Mouse (Mus musculus) cerebellum, adult 18-20 months (tissue): ENCODE results near the gene Zdhhc18.
A peak's percentile ranks its signal among the peaks of the same experiment; 100 is the strongest.

Source experiments
- DNase-seq, 2 experiments: peaks; one replicate each; pipeline ENCODE4 v3.0.0; 2021

Zdhhc18 gene

GRCm38 (mm10) chr4:133629191-133629590, 20.8 kb downstream of the Zdhhc18 start:
- DNase-seq = no peak

DNA sequence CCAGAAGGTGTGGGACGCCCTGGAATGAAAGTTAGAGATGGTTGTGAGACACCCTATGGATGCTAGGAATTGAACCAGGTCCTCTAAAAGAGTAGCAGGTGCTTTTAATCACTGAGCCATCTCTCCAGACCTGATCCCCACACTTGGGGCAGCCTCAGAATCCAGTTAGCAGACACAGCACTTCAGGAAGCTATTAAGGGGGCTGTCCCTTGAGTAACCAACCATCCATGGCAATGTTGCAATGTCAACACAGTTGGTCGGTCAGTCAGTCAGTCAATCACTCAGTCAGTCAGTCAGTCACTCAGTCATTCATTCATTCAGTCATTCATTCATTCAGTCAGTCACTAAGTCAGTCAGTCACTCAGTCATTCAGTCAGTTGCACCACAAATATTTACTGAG, 21.4 kb downstream of the Zdhhc18 start:
- no peak for DNase-seq

DNA sequence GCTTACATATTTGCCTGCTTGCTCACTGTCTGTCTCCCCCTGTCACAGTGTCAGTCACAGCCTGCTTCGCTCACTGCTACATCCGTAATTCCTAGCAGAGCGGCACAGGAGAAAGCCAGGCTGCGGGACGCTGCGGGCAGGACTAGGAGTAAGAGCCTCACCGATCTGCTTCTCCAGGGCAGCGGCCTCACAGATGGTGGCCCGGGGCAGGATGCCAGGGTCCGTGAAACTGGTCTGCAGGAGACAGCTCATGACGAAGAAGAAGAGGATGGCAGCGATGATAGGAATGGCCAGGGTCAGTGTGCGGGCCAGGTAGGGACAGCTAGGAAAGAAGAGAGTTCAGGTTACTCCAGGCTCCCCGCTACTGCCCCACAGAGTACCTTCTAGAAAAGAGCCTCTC, 22.9 kb downstream of the Zdhhc18 start:
- DNase-seq = peak; percentile 86

GRCm38 (mm10) chr4:133626621-133627020, 23.3 kb downstream of the Zdhhc18 start:
- no peak for DNase-seq

GRCm38 (mm10) chr4:133626221-133626620, 23.7 kb downstream of the Zdhhc18 start:
- DNase-seq = no peak

- peak in 1 of 2 experiments; percentile 43 for DNase-seq
These were observed 24.3 kb downstream of the Zdhhc18 start for GRCm38 (mm10) chr4:133625621-133626071.

DNA sequence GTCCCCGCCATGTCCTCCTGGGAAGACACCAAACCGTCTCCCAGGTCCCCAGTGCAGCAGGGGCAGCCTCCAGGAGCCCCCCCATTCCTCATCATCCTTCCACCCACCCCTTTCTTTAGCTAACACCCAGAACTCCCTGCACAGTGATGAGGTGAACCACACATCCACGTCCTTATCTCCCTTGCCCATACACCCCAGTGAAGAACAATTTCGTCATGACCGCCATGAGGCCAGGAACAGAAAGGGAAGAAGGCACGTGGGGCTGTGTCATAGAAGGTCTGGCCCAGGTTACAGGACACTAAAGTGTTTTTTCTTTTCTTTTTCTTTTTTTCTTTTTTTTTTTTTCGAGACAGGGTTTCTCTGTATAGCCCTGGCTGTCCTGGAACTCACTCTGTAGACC, 25.1 kb downstream of the Zdhhc18 start:
- no peak for DNase-seq

DNA sequence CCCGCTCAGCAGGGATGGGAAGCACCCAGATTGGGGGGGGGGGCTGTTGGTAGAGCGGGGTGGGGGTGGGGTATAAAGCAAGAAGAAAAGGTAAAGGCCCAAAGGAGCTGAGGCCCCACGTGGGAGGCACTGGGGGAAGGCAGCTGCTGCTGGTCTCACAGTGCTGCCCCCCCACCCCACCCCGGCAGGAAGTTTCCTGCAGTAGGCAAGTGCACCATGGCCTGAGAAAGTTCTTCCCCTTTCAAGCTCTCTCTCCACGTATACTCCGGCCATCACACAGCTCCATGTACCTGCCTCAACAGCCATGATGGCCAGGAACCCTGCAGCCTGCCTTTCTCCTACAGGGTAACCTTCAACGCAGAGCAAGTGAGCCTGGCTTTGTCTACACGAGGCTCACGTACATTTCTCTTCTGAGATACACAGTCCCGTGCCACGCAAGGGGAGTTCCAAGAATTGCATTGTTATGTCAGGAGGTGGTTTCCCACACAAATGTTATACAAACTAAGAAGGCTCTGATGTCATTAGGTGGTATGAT, 27.7 kb downstream of the Zdhhc18 start:
- no peak for DNase-seq

DNA sequence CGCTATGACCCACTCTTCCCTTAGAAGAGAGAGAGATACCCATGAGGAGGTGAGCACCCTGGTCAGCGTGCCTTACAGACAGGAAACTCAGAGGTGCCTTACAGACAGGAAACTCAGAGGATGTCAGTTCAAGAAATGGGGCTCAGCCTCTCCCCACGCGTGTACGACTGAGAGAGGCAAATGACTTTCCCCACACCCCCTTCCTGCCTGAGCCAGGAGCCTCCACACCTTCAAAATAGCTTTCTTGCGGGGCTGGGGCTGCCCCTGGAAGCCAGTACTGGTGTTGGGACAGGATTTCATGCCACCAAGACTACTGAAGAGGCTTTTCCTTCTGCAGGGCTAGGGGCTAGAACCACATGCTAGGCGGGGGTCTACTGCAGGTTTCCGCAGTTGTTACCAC, 29.3 kb downstream of the Zdhhc18 start:
- DNase-seq = no peak

DNA sequence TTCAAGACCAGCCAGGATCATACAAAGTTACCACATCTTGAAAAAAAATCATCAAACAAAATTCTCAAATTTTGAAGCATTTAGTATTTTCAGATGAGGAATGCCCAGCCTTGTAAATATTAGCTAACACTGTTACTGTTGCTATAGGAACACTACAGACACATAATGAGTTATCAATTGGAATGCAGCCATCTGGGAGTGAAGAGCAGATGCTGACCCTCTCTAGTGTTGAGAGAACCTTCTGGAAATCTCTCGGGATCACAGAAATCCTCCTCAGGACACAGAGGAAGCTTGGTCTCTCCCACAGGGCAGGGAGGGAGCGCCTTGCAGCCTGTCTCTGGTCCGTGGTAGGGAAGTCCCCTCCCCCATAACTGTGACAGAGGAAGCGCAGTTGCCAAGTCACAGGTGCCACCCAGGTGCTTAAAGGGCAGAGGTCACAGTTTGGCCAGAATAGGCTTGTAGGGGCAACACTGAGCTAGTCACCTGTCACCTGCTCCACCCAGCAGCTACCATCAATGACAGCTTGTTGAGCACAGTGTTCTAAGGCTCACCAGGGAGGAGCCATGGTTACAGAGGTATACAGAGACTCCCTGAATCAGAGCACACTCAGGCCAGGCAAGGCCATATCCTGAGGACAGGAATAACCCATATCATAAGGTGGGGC, 30.3 kb downstream of the Zdhhc18 start:
- no peak for DNase-seq

DNA sequence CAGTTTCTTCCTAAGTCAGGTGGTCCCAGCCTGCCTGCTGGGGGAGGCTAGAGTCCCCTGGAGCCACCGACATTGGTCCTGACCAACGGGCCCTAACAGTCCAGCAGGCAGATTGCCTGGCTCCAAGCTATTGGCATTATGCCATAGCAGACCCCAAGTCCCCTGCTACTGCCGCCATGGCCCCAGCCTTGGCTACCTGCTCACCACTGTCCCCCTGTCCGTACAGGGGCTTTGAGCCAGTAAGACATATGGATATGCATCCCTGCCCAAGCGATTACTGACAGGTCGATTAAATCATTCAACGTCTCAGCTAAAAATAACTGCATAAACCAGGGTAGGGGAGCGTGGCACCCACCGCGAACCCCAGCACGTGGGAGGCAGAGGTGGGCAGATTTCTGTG, 32.0 kb downstream of the Zdhhc18 start:
- no peak for DNase-seq

DNA sequence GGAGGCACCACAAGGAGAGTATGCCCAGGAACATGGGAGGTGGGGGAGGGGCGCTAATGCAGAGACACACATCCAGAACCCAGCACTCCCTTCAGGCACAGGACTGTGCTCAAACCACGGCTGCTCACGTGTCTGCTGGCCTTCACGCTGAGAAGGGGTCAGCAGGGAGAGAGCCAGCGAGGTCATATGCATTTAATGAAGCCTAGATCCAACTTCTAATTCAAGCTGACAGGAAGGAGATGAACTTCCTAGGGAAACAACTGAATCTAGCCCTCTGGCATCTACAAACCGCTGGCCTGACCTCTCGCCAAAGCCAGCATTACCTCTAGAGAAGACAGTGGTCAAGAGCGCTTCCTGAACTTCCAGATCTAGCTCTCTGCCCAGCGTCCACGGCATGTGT, 34.5 kb downstream of the Zdhhc18 start:
- DNase-seq = no peak

- peak; percentile 35 to 40 for DNase-seq
These were observed 35.6 kb downstream of the Zdhhc18 start for GRCm38 (mm10) chr4:133614274-133614761.

GRCm38 (mm10) chr4:133613867-133614266, 36.1 kb downstream of the Zdhhc18 start:
- DNase-seq = no peak

DNA sequence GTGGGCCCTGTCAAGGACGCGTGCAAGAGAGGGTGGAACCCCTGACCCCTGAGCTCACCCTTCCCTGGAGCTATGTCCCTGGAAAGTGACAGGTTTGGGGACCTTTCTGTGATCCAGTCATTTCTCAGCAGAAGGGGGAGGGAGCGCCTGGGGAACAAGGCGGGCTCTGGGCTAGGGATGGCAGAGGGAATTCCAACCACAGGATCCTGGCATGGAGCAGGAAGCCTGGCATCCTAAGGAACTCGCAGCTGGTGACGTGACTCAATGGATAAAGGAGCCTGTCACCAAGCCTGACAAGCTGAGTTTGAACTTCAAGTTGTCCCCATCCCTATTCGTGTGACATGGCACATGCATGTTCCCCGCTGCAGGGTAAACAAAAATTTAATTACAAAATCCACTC, 36.9 kb downstream of the Zdhhc18 start:
- no peak for DNase-seq

DNA sequence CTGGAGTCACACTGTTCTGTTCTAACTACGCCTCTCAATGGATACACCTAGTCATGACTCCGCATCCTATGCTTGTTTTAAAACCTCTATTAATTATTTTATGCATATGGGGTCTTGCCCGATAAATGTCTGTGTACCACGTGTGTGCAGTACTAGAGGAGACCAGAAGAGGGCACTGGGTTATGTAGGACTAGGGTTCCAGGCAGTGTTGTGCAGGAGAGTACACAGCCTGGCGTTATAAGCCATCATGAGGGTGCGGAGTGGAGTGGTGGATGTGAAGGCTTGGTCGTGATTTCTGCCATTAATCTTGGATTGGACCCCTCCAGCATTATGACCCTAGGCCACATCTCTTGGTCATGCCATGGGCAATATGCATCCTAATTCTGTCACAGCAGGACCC, 37.5 kb downstream of the Zdhhc18 start:
- DNase-seq = no peak

DNA sequence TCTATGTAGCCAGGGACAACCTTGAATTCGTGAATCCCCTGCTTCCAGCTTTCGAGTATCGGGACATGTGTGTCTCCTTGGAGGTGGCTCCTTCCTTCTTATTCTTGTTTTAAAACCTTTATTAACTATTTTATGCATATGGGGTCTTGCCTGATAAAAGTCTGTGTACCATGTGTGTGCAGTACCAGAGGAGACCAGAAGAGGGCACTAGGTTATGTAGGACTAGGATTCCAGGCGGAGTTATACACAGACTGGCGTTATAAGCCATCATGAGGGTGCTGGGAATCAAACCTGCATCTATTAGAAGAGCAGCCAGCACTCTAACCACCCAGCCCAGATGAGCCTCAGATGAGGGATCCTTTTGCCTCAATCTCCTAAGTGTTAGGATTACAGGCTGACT, 38.1 kb downstream of the Zdhhc18 start:
- DNase-seq = no peak

DNA sequence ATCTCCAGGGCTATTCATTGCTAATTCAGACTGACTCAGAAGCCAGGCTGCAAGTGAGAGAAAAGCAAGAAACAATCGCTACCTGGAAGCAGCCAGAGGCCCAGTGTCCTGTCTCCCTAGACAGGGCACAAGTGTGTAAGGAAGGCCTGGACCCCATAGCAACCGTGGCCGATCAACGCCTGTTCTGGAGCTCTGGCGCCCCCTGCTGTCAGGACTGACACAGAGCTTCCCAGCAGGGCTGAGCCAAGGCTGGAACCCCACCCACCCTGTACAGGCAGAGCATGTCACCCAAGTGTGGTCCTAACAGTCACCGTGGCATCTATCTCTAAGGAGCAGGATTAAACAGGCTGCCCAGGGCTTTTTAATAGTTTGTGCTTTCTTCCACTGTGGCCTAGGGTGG, 40.2 kb downstream of the Zdhhc18 start:
- DNase-seq = peak; percentile 80 to 81

GRCm38 (mm10) chr4:133607284-133607683, 42.7 kb downstream of the Zdhhc18 start:
- no peak for DNase-seq

DNA sequence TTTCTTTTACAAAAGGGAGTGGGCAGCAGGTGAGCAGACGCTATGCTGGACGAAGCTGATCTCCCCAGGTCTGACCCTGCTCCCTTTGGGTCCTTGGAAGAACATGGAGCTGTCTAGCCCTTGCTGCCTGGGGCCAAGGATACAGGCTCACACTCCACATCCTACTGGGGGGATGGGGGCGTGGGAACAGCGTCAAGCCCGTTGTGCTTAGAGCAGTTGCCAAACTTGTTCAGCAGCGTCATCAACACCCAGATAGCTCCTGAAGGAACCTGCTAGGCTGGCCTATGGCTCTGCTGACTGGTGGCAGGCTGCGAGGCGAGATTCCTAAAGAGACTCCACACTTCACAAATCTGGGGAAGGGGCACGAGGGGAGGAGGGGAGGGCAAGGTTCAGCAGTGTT, 44.6 kb downstream of the Zdhhc18 start:
- no peak for DNase-seq

GRCm38 (mm10) chr4:133604856-133605255, 45.1 kb downstream of the Zdhhc18 start:
- no peak for DNase-seq

DNA sequence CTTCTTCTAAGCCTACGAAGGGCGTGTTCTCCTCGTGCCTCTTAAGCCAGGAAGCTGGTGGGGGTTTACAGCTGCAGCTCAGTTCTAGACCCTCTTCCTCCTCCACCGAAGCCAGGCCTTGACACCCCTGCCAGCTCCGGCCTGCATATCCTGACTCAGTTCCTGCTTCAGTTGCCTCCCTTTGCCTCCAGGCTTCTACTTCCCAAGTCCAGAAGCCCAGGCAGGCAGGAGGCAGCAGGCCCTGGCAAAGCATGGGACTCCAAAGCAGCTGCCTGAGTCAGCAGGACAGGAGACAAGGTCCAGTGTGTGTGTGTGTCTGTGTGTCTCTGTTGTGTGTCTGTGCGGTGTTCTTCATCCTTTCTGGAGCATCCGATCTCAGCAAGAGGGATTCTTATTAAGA, 45.8 kb downstream of the Zdhhc18 start:
- DNase-seq = no peak

DNA sequence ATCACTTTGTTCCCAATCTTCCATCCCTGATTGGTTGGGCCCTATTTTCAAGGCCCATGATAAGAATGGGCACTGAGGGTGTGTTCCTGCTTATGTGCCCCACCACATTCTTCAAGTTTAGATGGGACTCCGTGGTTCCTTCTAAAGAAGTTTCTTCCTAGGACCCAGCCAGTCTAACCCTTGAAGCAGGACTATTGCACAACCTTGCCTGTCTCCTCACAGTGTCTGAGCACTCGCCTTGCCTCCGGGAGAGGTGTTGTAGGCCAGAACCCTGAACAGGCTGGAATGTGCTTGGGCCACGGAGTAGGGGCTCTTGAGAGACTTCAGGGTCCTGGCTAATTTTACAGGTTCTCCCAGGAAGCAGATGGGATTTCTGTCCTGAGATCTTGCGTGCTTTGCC, 46.9 kb downstream of the Zdhhc18 start:
- DNase-seq = no peak

GRCm38 (mm10) chr4:133601721-133602218, 48.2 kb downstream of the Zdhhc18 start, which contains the start of gene Sfn:
Sfn (minus strand) TSS chr4:133602168.
- DNase-seq = peak; percentile 59 to 65

DNA sequence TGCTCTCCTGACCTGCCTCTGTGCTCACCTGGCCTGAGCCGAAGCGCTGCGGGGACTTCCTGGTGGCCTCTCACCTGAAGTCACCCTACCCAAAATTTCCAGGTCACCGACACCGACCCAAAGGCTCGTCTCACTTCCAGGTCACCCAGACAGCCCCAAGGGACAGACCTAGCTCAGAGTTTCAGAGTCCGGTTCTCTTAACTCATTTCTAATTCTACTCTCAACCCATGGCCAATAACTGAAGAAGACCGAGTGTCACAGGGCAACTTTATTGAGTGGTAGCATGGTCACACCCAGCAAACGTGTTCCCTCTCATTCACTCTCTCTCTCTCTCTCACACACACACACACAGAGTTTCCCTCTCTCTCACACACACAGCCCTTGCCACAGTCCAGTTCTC, 49.6 kb downstream of the Zdhhc18 start:
- no peak for DNase-seq
